Mouse (Mus musculus) forebrain, postnatal 0 days (tissue): ENCODE results near the gene Dnase1l2. TPM values are rescaled to one million over a fixed set of nuclear protein-coding genes. Genes with fewer than 3 reads are reported as not detected.
"Not testable (repeated sequence)": the region's sequence is repeated elsewhere in the genome, so short reads cannot be mapped to it uniquely, and the experiment has no call there.

Experiments used
- ATAC-seq: fragments of 200-750 bp; cut with Nextera tagmentation; 2 replicates; pipeline ENCODE4 v1.8.0; 2017; ENCODE audit warnings: mild to moderate bottlenecking, moderate library complexity
- DNase-seq: peaks from one replicate; pipeline ENCODE4 v3.0.0-alpha.2; 2015
- H3K27ac ChIP-seq: fragments of 300-500 bp; sonication (generic); 2 replicates; pipeline ENCODE4 v1.5.1; 2014; ENCODE audit warnings: low read depth, mild to moderate bottlenecking, antibody characterized with exemption, low read length, moderate library complexity, mixed read lengths
- H3K27me3 ChIP-seq: fragments of 300-500 bp; sonication (generic); 2 replicates; pipeline ENCODE4 v1.6.1; 2014; ENCODE audit warnings: mild to moderate bottlenecking, low read length, mixed read lengths; ENCODE audit not compliant: insufficient read depth
- H3K36me3 ChIP-seq: fragments of 300-500 bp; sonication (generic); 2 replicates; pipeline ENCODE4 v1.6.1; 2014; ENCODE audit warnings: mild to moderate bottlenecking, moderate library complexity; ENCODE audit not compliant: insufficient read depth
- H3K4me1 ChIP-seq: fragments of 300-500 bp; sonication (generic); 2 replicates; pipeline ENCODE4 v1.6.1; 2014; ENCODE audit warnings: antibody characterized with exemption; ENCODE audit not compliant: insufficient read depth
- H3K4me2 ChIP-seq: fragments of 300-500 bp; sonication (generic); 2 replicates; pipeline ENCODE4 v1.6.1; 2014; ENCODE audit warnings: low read depth, mild to moderate bottlenecking, moderate library complexity
- H3K4me3 ChIP-seq: fragments of 300-500 bp; sonication (generic); 2 replicates; pipeline ENCODE4 v1.5.1; 2014; ENCODE audit warnings: low read depth, low read length, mixed read lengths
- H3K9ac ChIP-seq: fragments of 300-500 bp; sonication (generic); 2 replicates; pipeline ENCODE4 v1.6.1; 2014; ENCODE audit warnings: mild to moderate bottlenecking
- H3K9me3 ChIP-seq: fragments of 300-500 bp; sonication (generic); 2 replicates; pipeline ENCODE4 v1.6.1; 2016; ENCODE audit warnings: low read length
- CTCF ChIP-seq: sonication (generic); IDR thresholded peaks from 2 replicates; pipeline ENCODE4 v1.5.1; 2016; ENCODE audit warnings: antibody characterized with exemption, control low read depth, low read depth
- WGBS: fragments of 180-500 bp; shearing (Covaris S2); extraction: QIAGEN DNeasy Blood & Tissue Kit; methylation state at CpG from one replicate; pipeline ENCODE4 v1.1.7; 2014; 5-methylcytosine and 5-hydroxymethylcytosine counted together
- polyA plus RNA-seq: library from polyadenylated mRNA; unstranded; fragments of >200 nt; fragmentation: Nextera tagmentation; extraction: Ambion mirVana; gene quantifications from 2 replicates; pipeline ENCODE4 v1.2.1, GENCODE M21; 2015
- total RNA-seq: library from RNA; depleted of rRNA; stranded (reverse); fragments of >200 nt; gene quantifications from 2 replicates; pipeline ENCODE4 v1.2.3, GENCODE M21; 2014

Gene Dnase1l2
- total and polyA plus RNA-seq, 2 experiments from 2014 or later, result 0.92 to 4.7 TPM

GRCm38 (mm10) chr17:24461580-24461979 is 18.7 kb upstream of the Dnase1l2 start:
- TF ChIP-seq CTCF, result peak; percentile 56
- no peak for ATAC-seq
- H3K4me3 ChIP-seq, result no peak overlapping the region
- no peaks in the 10 kb centered on the region for H3K27me3 ChIP-seq
- H3K4me1 ChIP-seq, result no peaks in the 10 kb centered on the region
- DNase-seq, result peak; percentile 46
- no peaks in the 10 kb centered on the region for H3K9me3 ChIP-seq
- WGBS, result 59% methylated on average over 2 of the region's 2 CpGs
- H3K9ac ChIP-seq, result no peak overlapping the region
- H3K27ac ChIP-seq, result no peak overlapping the region
- H3K36me3 ChIP-seq, result no peaks in the 10 kb centered on the region
- no peak overlapping the region for H3K4me2 ChIP-seq

DNA sequence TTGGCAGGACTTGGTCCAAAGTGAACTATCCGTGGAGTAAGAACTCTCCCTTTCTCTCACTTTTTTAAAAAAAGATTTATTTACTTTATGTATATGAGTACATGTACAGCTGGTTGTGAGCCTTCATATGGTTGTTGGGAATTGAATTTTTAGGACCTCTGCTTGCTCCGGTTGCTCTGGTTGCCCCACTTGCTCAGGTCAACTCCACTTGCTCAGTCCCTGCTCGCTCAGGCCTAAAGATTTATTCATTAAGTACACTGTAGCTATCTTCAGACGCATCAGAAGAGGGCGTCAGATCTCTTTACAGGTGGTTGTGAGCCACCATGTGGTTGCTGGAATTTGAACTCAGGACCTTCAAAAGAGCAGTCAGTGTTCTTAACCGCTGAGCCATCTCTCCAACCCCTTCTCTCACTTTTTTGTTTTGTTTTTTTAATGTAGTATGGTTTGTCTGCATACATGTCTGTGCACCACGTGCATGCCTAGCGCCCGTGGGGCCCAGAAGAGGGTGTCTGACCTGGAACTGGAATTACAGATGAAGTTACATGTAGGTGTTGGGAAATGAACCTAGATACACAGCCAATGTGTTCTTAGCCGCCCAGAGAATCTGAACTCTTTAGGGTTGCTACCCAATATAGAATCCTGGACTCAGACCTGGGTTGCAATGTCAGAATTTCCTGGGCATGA is 12.8 kb upstream of the Dnase1l2 start:
- Histone ChIP-seq H3K4me2 (peak overlapping the region; percentile 83), H3K4me3 (peak overlapping the region; percentile 81)
- WGBS, result 48% methylated on average over 10 of the region's 10 CpGs
- H3K27ac ChIP-seq, H3K9me3 ChIP-seq, DNase-seq, ATAC-seq, H3K9ac ChIP-seq, H3K27me3 ChIP-seq, H3K36me3 ChIP-seq, H3K4me1 ChIP-seq: not testable (repeated sequence)

GRCm38 (mm10) chr17:24454756-24455522 is 12.0 kb upstream of the Dnase1l2 start:
- peaks cover 11% of the 10 kb centered on the region; the same call in 1 of the 2 replicates for H3K36me3 ChIP-seq
- H3K27me3 ChIP-seq, result no peaks in the 10 kb centered on the region
- peak overlapping the region; percentile 94 for H3K9ac ChIP-seq
- 3% methylated on average over 67 of the region's 67 CpGs for WGBS
- H3K27ac ChIP-seq, result peak overlapping the region; percentile 93
- peak; percentile 97 for ATAC-seq
- peaks cover 10% of the 10 kb centered on the region; the same call in 1 of the 2 replicates for H3K4me1 ChIP-seq
- no peaks in the 10 kb centered on the region for H3K9me3 ChIP-seq
- H3K4me3 ChIP-seq, result peak overlapping the region; percentile 81
- H3K4me2 ChIP-seq, result peak overlapping the region; percentile 83
- peak; percentile 29 for TF ChIP-seq CTCF
- DNase-seq, result peak; percentile 99

DNA sequence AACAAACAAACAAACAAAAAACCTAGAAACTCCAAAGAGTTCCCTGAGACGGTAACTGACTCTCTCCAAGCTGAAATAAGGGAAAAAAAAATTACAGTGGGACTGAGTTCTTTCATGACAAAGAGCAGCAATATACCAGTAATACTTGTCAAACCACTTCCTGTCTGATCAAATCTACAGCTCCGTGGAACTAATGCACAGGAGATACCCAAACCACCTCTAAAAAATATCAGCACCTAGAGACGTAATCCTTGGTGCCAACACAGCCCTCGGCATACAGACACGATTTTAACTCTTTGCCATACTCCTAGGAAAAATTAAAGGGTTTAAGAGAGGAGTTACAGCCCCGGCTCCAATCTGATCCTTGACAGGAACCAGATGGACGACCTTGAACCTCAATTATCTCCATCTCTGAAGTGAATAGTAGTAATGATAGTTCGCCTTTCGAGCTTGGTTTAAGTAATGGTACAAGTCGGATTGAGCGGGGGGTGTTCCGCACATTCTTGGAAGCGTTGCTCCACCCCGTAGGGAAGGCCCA is 11.4 kb upstream of the Dnase1l2 start:
- H3K9me3 ChIP-seq, result no peaks in the 10 kb centered on the region
- peak; percentile 16 for DNase-seq
- H3K4me2 ChIP-seq, result peak overlapping the region; percentile 83
- no peak for TF ChIP-seq CTCF
- no peak for ATAC-seq
- 7% methylated on average over 14 of the region's 14 CpGs for WGBS
- H3K9ac ChIP-seq, result peak overlapping the region; percentile 94
- no peaks in the 10 kb centered on the region for H3K27me3 ChIP-seq
- H3K36me3 ChIP-seq, result peaks cover 18% of the 10 kb centered on the region
- peak overlapping the region; percentile 81 for H3K4me3 ChIP-seq
- peak overlapping the region; percentile 93 for H3K27ac ChIP-seq
- peaks cover 10% of the 10 kb centered on the region; the same call in 1 of the 2 replicates for H3K4me1 ChIP-seq

DNA sequence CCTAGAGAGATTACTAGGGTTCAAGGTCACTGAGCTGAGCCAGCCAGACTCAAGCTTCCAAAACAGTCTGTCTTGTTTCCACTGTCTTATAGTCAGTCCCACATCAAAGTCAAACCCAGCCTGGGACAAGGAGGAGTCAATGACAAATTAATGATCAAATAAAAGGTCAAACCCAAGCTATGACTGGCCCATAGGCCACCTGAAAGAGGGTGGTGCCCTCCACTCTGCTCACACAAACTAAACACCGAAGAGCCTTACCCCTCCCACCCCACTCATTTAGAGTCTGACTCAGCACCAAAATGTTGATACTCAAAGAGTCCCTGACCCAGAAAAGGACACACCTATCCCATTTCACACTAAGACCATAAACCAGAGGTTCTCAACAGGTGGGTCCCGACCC is 10.5 kb upstream of the Dnase1l2 start:
- H3K36me3 ChIP-seq, result peaks cover 27% of the 10 kb centered on the region
- no peaks in the 10 kb centered on the region for H3K27me3 ChIP-seq
- WGBS, result 92% methylated on average over 2 of the region's 2 CpGs
- H3K9me3 ChIP-seq, result no peaks in the 10 kb centered on the region
- no peak for TF ChIP-seq CTCF
- peaks cover 10% of the 10 kb centered on the region; the same call in 1 of the 2 replicates for H3K4me1 ChIP-seq
- DNase-seq, result no peak
- no peak overlapping the region for H3K9ac ChIP-seq
- no peak overlapping the region for H3K27ac ChIP-seq
- no peak overlapping the region for H3K4me2 ChIP-seq
- H3K4me3 ChIP-seq, result no peak overlapping the region
- ATAC-seq, result no peak

DNA sequence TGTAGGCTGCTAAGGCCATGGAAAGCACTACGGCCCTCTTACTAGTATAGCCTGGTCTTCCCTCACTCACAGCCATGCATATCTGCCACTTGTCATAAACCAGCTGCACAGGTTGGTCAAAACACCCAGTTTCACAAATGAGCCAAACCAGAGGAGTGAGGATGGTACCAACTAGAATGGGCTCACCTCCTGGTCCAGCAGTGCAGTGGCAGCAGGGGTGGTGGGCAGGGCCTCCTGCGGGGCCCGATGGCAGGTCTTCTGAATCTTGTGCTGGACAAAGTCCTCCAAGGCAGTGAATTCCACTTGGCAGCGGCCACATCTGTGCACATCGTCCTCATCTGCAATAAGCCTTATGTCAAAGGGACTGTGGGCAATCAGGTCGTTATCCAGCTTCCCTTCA is 8.3 kb upstream of the Dnase1l2 start:
- H3K9ac ChIP-seq, result no peak overlapping the region
- H3K27me3 ChIP-seq, result no peaks in the 10 kb centered on the region
- no peak overlapping the region for H3K27ac ChIP-seq
- no peak for TF ChIP-seq CTCF
- WGBS, result 92% methylated on average over 6 of the region's 6 CpGs
- no peak overlapping the region for H3K4me3 ChIP-seq
- no peak for DNase-seq
- no peak for ATAC-seq
- peaks cover 10% of the 10 kb centered on the region; the same call in 1 of the 2 replicates for H3K4me1 ChIP-seq
- H3K36me3 ChIP-seq, result peaks cover 47% of the 10 kb centered on the region
- no peaks in the 10 kb centered on the region for H3K9me3 ChIP-seq
- no peak overlapping the region for H3K4me2 ChIP-seq

GRCm38 (mm10) chr17:24449507-24449906 is 6.6 kb upstream of the Dnase1l2 start:
- no peak for DNase-seq
- no peak for TF ChIP-seq CTCF
- Histone ChIP-seq H3K9me3 (no peaks in the 10 kb centered on the region), H3K36me3 (peaks cover 64% of the 10 kb centered on the region), H3K4me2 (no peak overlapping the region), H3K27me3 (no peaks in the 10 kb centered on the region), H3K4me3 (no peak overlapping the region), H3K27ac (no peak overlapping the region), H3K9ac (no peak overlapping the region), H3K4me1 (peaks cover 10% of the 10 kb centered on the region; the same call in 1 of the 2 replicates)
- ATAC-seq, result no peak
- 94% methylated on average over 6 of the region's 6 CpGs for WGBS
